17 mouse cellular contexts compared by ENCODE assay signal in genomic region chr4:107811716-107812330, GRCm38 (mm10). TPM values are rescaled to one million over a fixed set of nuclear protein-coding genes. Genes with fewer than 3 reads are reported as not detected.
DNase-seq lines count a peak whose midpoint lies in the region; ATAC-seq lines count a peak whose summit lies in the region.
"Had no signal": no experiment of that assay in that cellular context is flagged by ENCODE, and none has a peak within 500 bp of the region (broad histone marks: within the 10 kb centered on the region; RNA-seq: fewer than 3 reads in every experiment).

No protein-coding gene starts in this region.

- H3K4me2 ChIP-seq in forebrain, embryonic 14.5 days (ENCODE audit: low read length), result no peak overlapping the region
- H3K4me2 ChIP-seq in hindbrain, embryonic 11.5 days (replicated peaks; ENCODE audit: low read depth, low read length), result no peak overlapping the region
- no peak overlapping the region for H3K4me2 ChIP-seq in midbrain, embryonic 13.5 days (replicated peaks)
- no peak overlapping the region for H3K4me2 ChIP-seq in midbrain, embryonic 14.5 days (ENCODE audit: low read length)
- H3K4me2 ChIP-seq in intestine, embryonic 16.5 days (ENCODE audit: low read depth, low read length), result no peak overlapping the region
- H3K4me2 ChIP-seq: heart, embryonic 11.5 days; hindbrain, embryonic 15.5 days; limb, embryonic 13.5 days had no signal

- WGBS in forebrain, embryonic 10.5 days, result 65% methylated on average over 10 of the region's 10 CpGs
- 56% methylated on average over 10 of the region's 10 CpGs for WGBS in forebrain, embryonic 14.5 days
- WGBS in hindbrain, embryonic 10.5 days, result 51% methylated on average over 10 of the region's 10 CpGs
- 38% methylated on average over 10 of the region's 10 CpGs for WGBS in hindbrain, embryonic 11.5 days
- WGBS in midbrain, embryonic 13.5 days, result 56% methylated on average over 10 of the region's 10 CpGs
- 57% methylated on average over 10 of the region's 10 CpGs for WGBS in midbrain, embryonic 14.5 days
- WGBS in intestine, embryonic 16.5 days, result 58% methylated on average over 10 of the region's 10 CpGs

- DNase-seq in forebrain, embryonic 10.5 days (ENCODE audit: extremely low spot score, low spot score), result no peak
- DNase-seq in forebrain, embryonic 14.5 days (ENCODE audit: low spot score), result no peak
- DNase-seq in hindbrain, embryonic 10.5 days (ENCODE audit: low spot score), result no peak
- no peak for DNase-seq in hindbrain, embryonic 11.5 days (ENCODE audit: low spot score)
- no peak for DNase-seq in midbrain, embryonic 14.5 days
- peak; percentile 77 for DNase-seq in retina, embryonic 14.5 days (ENCODE audit: low spot score)
- DNase-seq: gastrocnemius, postnatal 25 days; kidney, adult 2 months; kidney, postnatal 14 days; lung, postnatal 10 days; right cerebral cortex, adult 18-20 months had no signal

- peaks cover 87% of the 10 kb centered on the region for H3K36me3 ChIP-seq in forebrain, embryonic 10.5 days (replicated peaks)
- peaks cover 65% of the 10 kb centered on the region for H3K36me3 ChIP-seq in forebrain, embryonic 14.5 days (ENCODE audit: control insufficient read depth, insufficient read depth, low read length)
- peaks cover 74% of the 10 kb centered on the region for H3K36me3 ChIP-seq in hindbrain, embryonic 10.5 days
- no peaks in the 10 kb centered on the region for H3K36me3 ChIP-seq in hindbrain, embryonic 11.5 days (ENCODE audit: control insufficient read depth, insufficient read depth, low read length)
- peaks cover 69% of the 10 kb centered on the region for H3K36me3 ChIP-seq in midbrain, embryonic 13.5 days
- H3K36me3 ChIP-seq in midbrain, embryonic 14.5 days (ENCODE audit: control insufficient read depth, insufficient read depth, low read length), result peaks cover 33% of the 10 kb centered on the region
- no peaks in the 10 kb centered on the region for H3K36me3 ChIP-seq in intestine, embryonic 16.5 days (ENCODE audit: control insufficient read depth, insufficient read depth, low read length)
- H3K36me3 ChIP-seq: hindbrain, embryonic 15.5 days; limb, embryonic 13.5 days had no signal

- H3K27ac ChIP-seq in forebrain, embryonic 10.5 days, result peak overlapping the region; percentile 20; the same call in 1 of the 2 replicates
- no peak overlapping the region for H3K27ac ChIP-seq in forebrain, embryonic 14.5 days (ENCODE audit: low read depth, low read length)
- peak overlapping the region; percentile 50; the same call in 1 of the 2 replicates for H3K27ac ChIP-seq in hindbrain, embryonic 10.5 days
- H3K27ac ChIP-seq in hindbrain, embryonic 11.5 days (ENCODE audit: low read depth, low read length), result no peak overlapping the region
- no peak overlapping the region for H3K27ac ChIP-seq in midbrain, embryonic 13.5 days
- no peak overlapping the region for H3K27ac ChIP-seq in midbrain, embryonic 14.5 days (replicated peaks; ENCODE audit: low read depth, low read length)
- no peak overlapping the region for H3K27ac ChIP-seq in intestine, embryonic 16.5 days (ENCODE audit: low read length)
- H3K27ac ChIP-seq: hindbrain, embryonic 15.5 days; limb, embryonic 13.5 days had no signal

- no peak for ATAC-seq in forebrain, embryonic 14.5 days
- no peak for ATAC-seq in hindbrain, embryonic 11.5 days (ENCODE audit: low FRiP score)
- ATAC-seq in midbrain, embryonic 13.5 days, result no peak
- ATAC-seq in midbrain, embryonic 14.5 days (ENCODE audit: low FRiP score, low TSS enrichment), result no peak
- no peak for ATAC-seq in intestine, embryonic 16.5 days

- no peak overlapping the region for H3K9ac ChIP-seq in forebrain, embryonic 14.5 days (ENCODE audit: low read length)
- no peak overlapping the region for H3K9ac ChIP-seq in hindbrain, embryonic 11.5 days (ENCODE audit: low read depth, low read length)
- 0 out of 2 replicates have a peak overlapping the region, but pooled peaks have one; percentile 8 for H3K9ac ChIP-seq in midbrain, embryonic 13.5 days (replicated peaks)
- H3K9ac ChIP-seq in midbrain, embryonic 14.5 days (replicated peaks; ENCODE audit: low read length), result no peak overlapping the region
- H3K9ac ChIP-seq in intestine, embryonic 16.5 days (ENCODE audit: low read depth, low read length), result no peak overlapping the region
- H3K9ac ChIP-seq: hindbrain, embryonic 15.5 days had no signal

- H3K27me3 ChIP-seq in forebrain, embryonic 10.5 days (ENCODE audit: poor library complexity, severe bottlenecking), result no peaks in the 10 kb centered on the region
- no peaks in the 10 kb centered on the region for H3K27me3 ChIP-seq in forebrain, embryonic 14.5 days (replicated peaks; ENCODE audit: control insufficient read depth, insufficient read depth, low read length)
- H3K27me3 ChIP-seq in hindbrain, embryonic 10.5 days (ENCODE audit: insufficient read depth, poor library complexity, severe bottlenecking), result no peaks in the 10 kb centered on the region
- H3K27me3 ChIP-seq in hindbrain, embryonic 11.5 days (ENCODE audit: control insufficient read depth, insufficient read depth, low read length), result no peaks in the 10 kb centered on the region
- no peaks in the 10 kb centered on the region for H3K27me3 ChIP-seq in midbrain, embryonic 13.5 days
- H3K27me3 ChIP-seq in midbrain, embryonic 14.5 days (ENCODE audit: control insufficient read depth, insufficient read depth, low read length), result no peaks in the 10 kb centered on the region
- no peaks in the 10 kb centered on the region for H3K27me3 ChIP-seq in intestine, embryonic 16.5 days (replicated peaks; ENCODE audit: control insufficient read depth, insufficient read depth, low read length)
- H3K27me3 ChIP-seq: hindbrain, embryonic 15.5 days; limb, embryonic 13.5 days had no signal

- peaks cover 50% of the 10 kb centered on the region for H3K4me1 ChIP-seq in forebrain, embryonic 10.5 days
- H3K4me1 ChIP-seq in forebrain, embryonic 14.5 days (ENCODE audit: control insufficient read depth, insufficient read depth, low read length), result peaks cover 42% of the 10 kb centered on the region
- peaks cover 51% of the 10 kb centered on the region for H3K4me1 ChIP-seq in hindbrain, embryonic 10.5 days (replicated peaks)
- H3K4me1 ChIP-seq in hindbrain, embryonic 11.5 days (replicated peaks; ENCODE audit: control insufficient read depth, insufficient read depth, low read length), result no peaks in the 10 kb centered on the region
- peaks cover 72% of the 10 kb centered on the region for H3K4me1 ChIP-seq in midbrain, embryonic 13.5 days (replicated peaks)
- H3K4me1 ChIP-seq in midbrain, embryonic 14.5 days (ENCODE audit: control insufficient read depth, insufficient read depth, low read length), result peaks cover 6% of the 10 kb centered on the region; the same call in 1 of the 2 replicates
- no peaks in the 10 kb centered on the region for H3K4me1 ChIP-seq in intestine, embryonic 16.5 days (ENCODE audit: control insufficient read depth, insufficient read depth, low read length)
- H3K4me1 ChIP-seq: limb, embryonic 13.5 days had no signal

- no peaks in the 10 kb centered on the region for H3K9me3 ChIP-seq in forebrain, embryonic 10.5 days
- no peaks in the 10 kb centered on the region for H3K9me3 ChIP-seq in forebrain, embryonic 14.5 days (replicated peaks; ENCODE audit: control insufficient read depth, low read length)
- H3K9me3 ChIP-seq in hindbrain, embryonic 10.5 days, result no peaks in the 10 kb centered on the region
- H3K9me3 ChIP-seq in hindbrain, embryonic 11.5 days (ENCODE audit: control insufficient read depth, low read length), result no peaks in the 10 kb centered on the region
- no peaks in the 10 kb centered on the region for H3K9me3 ChIP-seq in midbrain, embryonic 13.5 days
- H3K9me3 ChIP-seq in midbrain, embryonic 14.5 days (ENCODE audit: control insufficient read depth, low read length), result no peaks in the 10 kb centered on the region
- no peaks in the 10 kb centered on the region for H3K9me3 ChIP-seq in intestine, embryonic 16.5 days (ENCODE audit: control insufficient read depth, low read length)
- H3K9me3 ChIP-seq: hindbrain, embryonic 15.5 days; limb, embryonic 13.5 days had no signal

- no peak overlapping the region for H3K4me3 ChIP-seq in forebrain, embryonic 10.5 days
- H3K4me3 ChIP-seq in forebrain, embryonic 14.5 days (ENCODE audit: low read depth, low read length), result no peak overlapping the region
- no peak overlapping the region for H3K4me3 ChIP-seq in hindbrain, embryonic 10.5 days
- H3K4me3 ChIP-seq in hindbrain, embryonic 11.5 days (ENCODE audit: low read depth, low read length), result no peak overlapping the region
- H3K4me3 ChIP-seq in midbrain, embryonic 13.5 days (replicated peaks), result no peak overlapping the region
- H3K4me3 ChIP-seq in midbrain, embryonic 14.5 days (replicated peaks; ENCODE audit: low read depth, low read length), result no peak overlapping the region
- H3K4me3 ChIP-seq in intestine, embryonic 16.5 days (ENCODE audit: low read length), result no peak overlapping the region
- H3K4me3 ChIP-seq: hindbrain, embryonic 15.5 days; limb, embryonic 13.5 days; myocyte had no signal

RNA-seq across cellular contexts. Expression of gene Lrp8, which starts 9.8 kb away (rescaled TPM):
- polyA plus RNA-seq in forebrain, embryonic 10.5 days (2016; fragmentation: Nextera tagmentation; extraction: Ambion mirVana), result 11.2 and 11.3 TPM in 2 replicates
- 33.5 and 48.5 TPM in 2 replicates for polyA plus RNA-seq in forebrain, embryonic 14.5 days (2014; fragmentation: Nextera tagmentation; extraction: Ambion mirVana)
- polyA plus RNA-seq in hindbrain, embryonic 10.5 days (2016; fragmentation: Nextera tagmentation; extraction: Ambion mirVana), result 10.0 and 13.9 TPM in 2 replicates
- 22.6 and 24.9 TPM in 2 replicates for polyA plus RNA-seq in hindbrain, embryonic 11.5 days (2014; fragmentation: Nextera tagmentation; extraction: Ambion mirVana)
- polyA plus RNA-seq in midbrain, embryonic 13.5 days (2015; fragmentation: Nextera tagmentation; extraction: Ambion mirVana), result 39.2 and 50.0 TPM in 2 replicates
- polyA plus RNA-seq in midbrain, embryonic 14.5 days (2014; fragmentation: Nextera tagmentation; extraction: Ambion mirVana), result 54.3 and 58.1 TPM in 2 replicates
- polyA plus RNA-seq in intestine, embryonic 16.5 days (2015; fragmentation: Nextera tagmentation; extraction: Ambion mirVana), result 0.82 and 0.99 TPM in 2 replicates

Comparison
In these comparisons a context has a peak if more than half of its experiments do, and no peak if none do; other contexts are left out.
1. H3K27ac ChIP-seq: peak in forebrain, embryonic 10.5 days (single experiment) and hindbrain, embryonic 10.5 days (single experiment); none in forebrain, embryonic 14.5 days (single experiment), hindbrain, embryonic 11.5 days (single experiment), midbrain, embryonic 13.5 days (single experiment), midbrain, embryonic 14.5 days (single experiment) and intestine, embryonic 16.5 days (single experiment).